Mouse (Mus musculus) kidney, adult 2 months (tissue): ENCODE measurements at regions not wholly inside any gene's neighbourhood (a gene's known extent, or its start where the extent isn't known, plus 50 kb on each side); places are given as distances from the start of the nearest gene placed in this dataset.

Experiments
- DNase-seq: peaks from one replicate; pipeline ENCODE4 v3.0.0; 2021
- H3K27ac ChIP-seq: fragments of 200-500 bp; 2 replicates; pipeline ENCODE4 v1.5.1; 2012; ENCODE audit warnings: low read depth, low read length, control low read depth, inconsistent platforms; ENCODE audit not compliant: insufficient read depth
- H3K27me3 ChIP-seq: fragments of 200-500 bp; replicated peaks from 2 replicates; pipeline ENCODE4 v1.6.1; 2012; ENCODE audit warnings: mild to moderate bottlenecking, moderate library complexity, low read length, inconsistent platforms; ENCODE audit not compliant: control insufficient read depth, insufficient read depth
- H3K36me3 ChIP-seq: fragments of 200-500 bp; 2 replicates; pipeline ENCODE4 v1.6.1; 2012; ENCODE audit warnings: mild to moderate bottlenecking, moderate library complexity, low read length, inconsistent platforms; ENCODE audit not compliant: control insufficient read depth, insufficient read depth
- H3K4me1 ChIP-seq: fragments of 200-500 bp; 2 replicates; pipeline ENCODE4 v1.6.1; 2011; ENCODE audit warnings: low read length; ENCODE audit not compliant: control insufficient read depth, insufficient read depth
- H3K4me3 ChIP-seq: fragments of 200-500 bp; 2 replicates; pipeline ENCODE4 v1.5.1; 2011; ENCODE audit warnings: mild to moderate bottlenecking, low read depth, low read length, control low read depth; ENCODE audit not compliant: insufficient read depth
- CTCF ChIP-seq: fragments of 200-500 bp; conservative IDR thresholded peaks from 2 replicates; pipeline ENCODE4 v1.5.1; 2011; ENCODE audit warnings: low read depth, mild to moderate bottlenecking, control low read depth, low read length, moderate library complexity, mixed read lengths; ENCODE audit not compliant: insufficient read depth, insufficient read length
- POLR2A ChIP-seq: fragments of 200-500 bp; IDR thresholded peaks from one replicate; pipeline ENCODE4 v1.6.1; 2011; ENCODE audit warnings: low read depth, low read length, control low read depth
- WGBS: fragments of 180-500 bp; shearing (Covaris S2); methylation state at CpG from one replicate; pipeline ENCODE4 v1.1.7; 2018; 5-methylcytosine and 5-hydroxymethylcytosine counted together

GRCm38 (mm10) chr13:103470141-103470540, 135.8 kb upstream of the Mast4 start:
- Histone ChIP-seq H3K4me1 (no peaks in the 10 kb centered on the region), H3K27me3 (no peaks in the 10 kb centered on the region), H3K27ac (no peak overlapping the region), H3K36me3 (no peaks in the 10 kb centered on the region), H3K4me3 (no peak overlapping the region)
- WGBS: 80% methylated on average over 6 of the region's 6 CpGs
- DNase-seq: no peak
- TF ChIP-seq POLR2A: no peak
- TF ChIP-seq CTCF: no peak

GRCm38 (mm10) chr13:103460499-103460898, 126.2 kb upstream of the Mast4 start:
- TF ChIP-seq POLR2A (no peak), CTCF (no peak)
- WGBS: 87% methylated on average over 4 of the region's 4 CpGs
- H3K36me3 ChIP-seq: no peaks in the 10 kb centered on the region
- H3K4me1 ChIP-seq: no peaks in the 10 kb centered on the region
- no peak overlapping the region for H3K27ac ChIP-seq
- DNase-seq: no peak
- H3K27me3 ChIP-seq: no peaks in the 10 kb centered on the region
- H3K4me3 ChIP-seq: no peak overlapping the region

DNA sequence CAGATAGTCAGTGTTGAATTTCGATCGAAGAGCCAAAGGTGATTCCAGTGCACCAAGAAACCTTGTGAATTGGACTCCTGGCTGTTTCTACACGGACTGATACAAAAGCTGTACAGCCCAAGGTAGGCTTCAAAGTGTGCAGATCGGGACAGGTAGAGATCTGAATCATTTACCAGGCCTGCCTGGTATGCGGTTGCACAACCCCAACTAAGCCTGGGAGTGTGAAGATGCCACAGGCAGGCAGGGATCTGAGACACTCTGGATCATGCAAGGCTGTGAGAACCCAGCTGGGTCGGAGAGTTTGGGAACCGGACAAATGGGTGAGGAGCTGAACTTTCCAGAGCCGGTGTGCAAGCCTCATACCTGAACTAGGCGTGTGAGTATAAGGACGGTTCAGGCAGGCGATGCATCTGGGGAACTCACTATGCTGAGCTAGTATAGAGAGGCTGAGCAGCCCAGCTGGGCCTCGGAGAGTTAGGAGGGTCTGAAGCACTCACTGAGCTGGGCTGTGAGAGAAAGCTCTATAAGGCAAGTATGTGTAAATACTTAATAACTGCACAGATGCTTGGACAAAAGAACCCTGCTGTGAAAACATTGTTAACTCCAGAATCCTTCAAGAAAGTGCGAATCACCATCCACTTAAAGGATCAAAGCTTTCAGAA, 125.3 kb upstream of the Mast4 start:
- 91% methylated on average over 13 of the region's 13 CpGs for WGBS
- Histone ChIP-seq H3K27me3 (no peaks in the 10 kb centered on the region), H3K4me3 (no peak overlapping the region), H3K4me1 (no peaks in the 10 kb centered on the region), H3K36me3 (no peaks in the 10 kb centered on the region), H3K27ac (no peak overlapping the region)
- no peak for DNase-seq
- TF ChIP-seq CTCF: no peak
- no peak for TF ChIP-seq POLR2A

DNA sequence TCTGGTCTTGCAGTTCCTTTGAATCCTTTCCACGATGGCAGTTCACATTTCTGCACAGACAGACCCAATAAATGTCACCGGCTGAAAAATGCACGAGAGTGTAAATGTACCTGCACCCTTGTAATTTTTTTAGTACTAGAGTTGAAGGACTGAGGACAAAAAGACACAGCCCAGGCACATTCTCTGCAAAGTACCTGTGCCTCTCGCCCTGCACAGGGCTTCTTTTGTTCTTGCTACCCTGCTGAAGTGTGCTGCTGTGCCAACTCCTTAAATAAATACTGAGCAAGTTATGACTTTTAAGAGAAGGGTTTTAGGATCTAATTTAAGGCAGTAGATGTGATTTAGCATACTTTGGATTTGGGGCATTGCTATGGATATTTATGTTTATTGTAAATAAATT, 118.5 kb upstream of the Mast4 start:
- Histone ChIP-seq H3K4me1 (no peaks in the 10 kb centered on the region), H3K36me3 (no peaks in the 10 kb centered on the region), H3K27me3 (no peaks in the 10 kb centered on the region), H3K27ac (no peak overlapping the region), H3K4me3 (no peak overlapping the region)
- 67% methylated on average over 4 of the region's 4 CpGs for WGBS
- no peak for DNase-seq
- no peak for TF ChIP-seq POLR2A
- TF ChIP-seq CTCF: no peak

GRCm38 (mm10) chr13:103430589-103430988, 96.3 kb upstream of the Mast4 start:
- Histone ChIP-seq H3K4me1 (no peaks in the 10 kb centered on the region), H3K27ac (no peak overlapping the region), H3K36me3 (no peaks in the 10 kb centered on the region), H3K27me3 (no peaks in the 10 kb centered on the region), H3K4me3 (no peak overlapping the region)
- DNase-seq: peak; percentile 15
- WGBS: 57% methylated on average over 3 of the region's 3 CpGs
- TF ChIP-seq POLR2A (no peak), CTCF (no peak)

DNA sequence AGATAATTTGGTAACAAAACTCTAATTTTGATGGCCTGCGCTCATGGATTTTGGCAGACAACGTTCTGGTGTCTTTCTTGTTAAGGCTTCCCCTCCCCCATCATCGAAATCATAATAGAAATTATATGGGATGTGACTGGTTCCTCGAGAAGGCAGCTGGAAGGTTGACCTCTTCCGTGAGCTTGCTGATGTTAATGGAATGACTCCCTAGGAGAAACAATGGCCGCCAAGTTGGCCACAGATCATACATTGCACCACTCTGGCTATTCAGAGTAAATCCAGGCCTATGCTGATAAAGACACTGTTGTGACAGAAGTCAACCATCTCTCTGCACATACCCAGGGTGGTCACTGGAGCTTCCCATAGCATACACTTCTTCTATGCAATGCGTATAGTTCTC, 89.7 kb upstream of the Mast4 start:
- H3K27me3 ChIP-seq: no peaks in the 10 kb centered on the region
- H3K36me3 ChIP-seq: no peaks in the 10 kb centered on the region
- H3K27ac ChIP-seq: no peak overlapping the region
- TF ChIP-seq CTCF (no peak), POLR2A (no peak)
- WGBS: 86% methylated on average over 7 of the region's 7 CpGs
- no peaks in the 10 kb centered on the region for H3K4me1 ChIP-seq
- H3K4me3 ChIP-seq: no peak overlapping the region
- DNase-seq: no peak

GRCm38 (mm10) chr13:103423417-103423816, 89.1 kb upstream of the Mast4 start:
- no peaks in the 10 kb centered on the region for H3K36me3 ChIP-seq
- 88% methylated on average over 8 of the region's 8 CpGs for WGBS
- no peaks in the 10 kb centered on the region for H3K27me3 ChIP-seq
- no peak overlapping the region for H3K27ac ChIP-seq
- DNase-seq: no peak
- H3K4me1 ChIP-seq: no peaks in the 10 kb centered on the region
- no peak for TF ChIP-seq POLR2A
- TF ChIP-seq CTCF: no peak
- no peak overlapping the region for H3K4me3 ChIP-seq
